Mouse (Mus musculus) inflammation-experienced regulatory T-cells, adult 16 weeks (primary cell): Measurements from ENCODE around the gene Cdc26. TPM values are rescaled to one million over a fixed set of nuclear protein-coding genes. Genes with fewer than 3 reads are reported as not detected.

Source experiments
- polyA plus RNA-seq: library from polyadenylated mRNA; unstranded; fragments of 100-300 nt; shearing (Covaris generic); gene quantifications from one replicate; pipeline ENCODE4 v1.2.1, GENCODE M21; 2017

Gene Cdc26
- polyA plus RNA-seq = 109 TPM

DNA sequence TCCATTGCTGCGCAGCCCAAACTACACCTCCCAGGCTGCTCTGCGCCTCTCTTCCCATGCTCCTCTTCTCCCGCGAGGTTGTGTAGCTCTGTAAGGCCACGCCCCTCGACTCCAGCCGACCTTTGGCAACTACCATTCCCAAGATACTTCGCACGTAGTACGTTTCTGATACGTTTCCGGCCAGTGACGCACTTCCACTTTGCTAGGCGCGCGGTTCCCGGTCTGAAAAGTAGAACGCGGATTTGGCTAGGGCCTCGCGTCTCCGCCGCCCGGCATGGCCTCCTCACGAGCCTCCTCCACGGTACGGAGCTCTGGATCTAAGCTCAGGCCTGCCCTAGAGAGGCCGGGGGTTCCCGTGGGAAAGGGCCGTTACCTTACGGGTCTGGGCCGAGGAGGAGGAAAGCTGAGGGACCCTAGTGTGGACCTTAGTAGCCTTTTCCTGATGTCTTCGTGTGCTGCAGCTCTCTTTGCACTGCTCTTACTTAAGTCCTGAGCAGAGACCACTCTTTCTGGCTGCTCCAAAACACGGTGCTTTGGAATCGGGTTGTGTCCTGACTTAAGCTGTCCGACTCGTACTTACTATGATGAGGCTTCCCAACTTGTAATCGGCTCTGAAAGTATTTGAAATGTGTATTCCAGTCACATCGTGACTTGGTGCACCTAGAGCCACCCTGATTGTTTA, at the start of gene Cdc26, which contains the start of gene Prpf4:
Gene Cdc26, minus strand, starts transcription at position 42 of the 682 bp plus-strand sequence.
Gene Prpf4, plus strand, starts transcription at position 197 of the 682 bp plus-strand sequence.

GRCm38 (mm10) chr4:62435081-62435480, 26.6 kb upstream of the Cdc26 start, which contains the start of gene Rnf183:
Rnf183 (minus strand) TSS chr4:62435252.

DNA sequence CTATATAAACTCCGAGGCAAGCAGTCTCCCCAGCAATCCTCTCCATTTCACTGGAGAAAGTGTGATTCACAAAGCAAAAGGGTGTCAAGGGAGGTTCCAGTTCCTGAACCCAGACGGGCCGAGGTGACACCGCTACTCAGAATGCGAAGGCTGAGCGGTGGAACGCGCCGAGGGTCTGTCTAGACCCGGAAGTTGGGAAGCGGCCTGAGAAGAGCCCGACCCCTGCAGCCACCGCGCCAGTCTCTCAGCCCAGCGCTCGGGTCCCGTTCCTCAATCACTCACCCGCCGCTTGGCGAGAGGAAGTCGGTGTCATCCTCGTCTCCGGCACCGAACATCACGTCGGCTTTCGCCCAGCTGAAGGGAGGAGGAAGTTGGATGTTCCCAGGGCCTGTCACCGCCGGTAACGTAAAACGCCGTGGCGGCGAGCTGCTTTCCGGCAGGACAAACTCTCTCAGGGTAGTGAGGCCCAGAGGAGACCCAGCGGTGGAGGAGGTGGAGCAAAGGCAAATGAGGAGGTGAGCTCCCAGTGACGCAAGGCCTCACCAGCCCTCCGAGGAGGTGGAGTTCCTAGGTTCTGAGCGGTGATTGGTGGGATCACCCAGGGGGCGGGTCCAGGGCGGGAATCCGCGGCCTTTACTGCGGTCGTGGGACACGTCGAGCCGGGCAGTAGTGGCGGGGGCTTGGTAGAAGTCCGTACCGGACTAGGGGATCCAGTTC, 48.2 kb downstream of the Cdc26 start, which contains the start of the genes Fkbp15 and Slc31a1:
Gene Fkbp15, minus strand, starts transcription at position 461 of the 717 bp plus-strand sequence.
Gene Slc31a1, plus strand, starts transcription at position 640 of the 717 bp plus-strand sequence.

Other genes starting within 250 kb of the Cdc26 start
- 0.17 TPM for gene Zfp37, start 177.6 kb downstream of the Cdc26 start, polyA plus RNA-seq
- gene Slc31a2, start 146.1 kb downstream of the Cdc26 start, polyA plus RNA-seq = 20.9 TPM
- 71.1 TPM for gene Fkbp15, start 48.1 kb downstream of the Cdc26 start, polyA plus RNA-seq
- gene Slc31a1, start 47.9 kb downstream of the Cdc26 start, polyA plus RNA-seq = 10.3 TPM
- 28.3 TPM for gene Prpf4, start 155 bp upstream of the Cdc26 start, polyA plus RNA-seq
- gene Rnf183, start 26.6 kb upstream of the Cdc26 start, polyA plus RNA-seq = not detected
- 0.84 TPM for gene Wdr31, start 62.3 kb upstream of the Cdc26 start, polyA plus RNA-seq
- gene Bspry, start 71.4 kb upstream of the Cdc26 start, polyA plus RNA-seq = 4.7 TPM
- gene Hdhd3, start 94.8 kb upstream of the Cdc26 start, polyA plus RNA-seq = 3.2 TPM
- gene Alad, start 111.3 kb upstream of the Cdc26 start, polyA plus RNA-seq = 77.3 TPM
- 35.6 TPM for gene Pole3, start 116.4 kb upstream of the Cdc26 start, polyA plus RNA-seq
- 0.33 TPM for gene 4933430I17Rik, start 116.7 kb upstream of the Cdc26 start, polyA plus RNA-seq
- 145 TPM for gene Rgs3, start 151.2 kb upstream of the Cdc26 start, polyA plus RNA-seq